Mouse (Mus musculus): Measurements from ENCODE around the gene Zfp46.

Gene Zfp46

DNA sequence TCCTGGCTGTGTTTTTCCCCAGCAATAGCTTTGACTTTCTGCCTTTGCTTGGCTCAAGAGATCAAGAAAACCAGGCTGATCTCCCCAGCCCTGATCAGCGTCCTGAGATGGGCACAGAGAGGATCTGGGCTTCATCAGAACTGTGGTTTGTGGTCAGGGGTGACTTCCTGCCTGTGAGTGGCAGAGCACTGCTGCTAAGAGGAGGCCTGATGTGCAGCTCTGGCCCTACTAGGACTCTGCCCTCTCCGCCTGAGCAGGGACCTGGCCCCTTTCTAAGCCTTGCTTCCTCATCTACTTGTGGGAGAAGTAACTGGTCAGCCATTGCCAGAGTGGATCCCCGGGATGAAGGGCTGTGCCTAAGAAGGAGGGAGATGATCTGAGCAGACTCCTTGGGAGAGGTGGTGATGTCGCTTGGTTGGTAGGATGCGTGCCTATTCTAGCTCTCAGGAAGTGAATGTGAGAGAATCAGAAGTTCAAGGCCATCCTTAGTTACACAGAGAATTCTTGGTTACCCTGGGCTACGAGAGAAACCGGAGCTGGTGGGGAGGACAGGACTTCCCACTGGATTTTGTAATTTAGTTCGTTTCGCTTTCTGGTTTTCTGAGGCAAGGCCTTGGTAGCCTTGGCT lies 17.7 kb upstream of the Zfp46 start:
- in situ Hi-C loops (cut with MboI, MseI): no loop called here

DNA sequence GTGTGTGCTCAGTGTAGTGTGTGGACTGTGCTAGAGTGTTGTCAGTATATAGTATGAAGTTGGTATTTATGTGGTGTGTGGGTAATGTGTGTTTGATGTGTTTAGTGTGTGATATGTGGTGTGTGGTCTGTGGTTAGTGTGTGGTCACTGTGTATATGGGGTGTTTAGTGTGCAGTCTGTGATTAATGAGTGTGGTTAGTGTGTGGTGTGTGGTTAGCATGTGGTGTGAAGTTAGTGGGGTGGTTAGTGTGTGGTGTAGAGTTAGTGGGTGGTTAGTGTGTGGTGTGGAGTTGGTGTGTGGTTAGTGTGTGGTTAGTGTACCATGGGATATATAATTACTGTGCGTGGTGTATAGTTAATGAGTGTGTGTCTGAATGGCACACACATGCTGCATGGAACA lies 15.6 kb upstream of the Zfp46 start:
- in situ Hi-C loops (cut with MboI, MseI): no loop called here

DNA sequence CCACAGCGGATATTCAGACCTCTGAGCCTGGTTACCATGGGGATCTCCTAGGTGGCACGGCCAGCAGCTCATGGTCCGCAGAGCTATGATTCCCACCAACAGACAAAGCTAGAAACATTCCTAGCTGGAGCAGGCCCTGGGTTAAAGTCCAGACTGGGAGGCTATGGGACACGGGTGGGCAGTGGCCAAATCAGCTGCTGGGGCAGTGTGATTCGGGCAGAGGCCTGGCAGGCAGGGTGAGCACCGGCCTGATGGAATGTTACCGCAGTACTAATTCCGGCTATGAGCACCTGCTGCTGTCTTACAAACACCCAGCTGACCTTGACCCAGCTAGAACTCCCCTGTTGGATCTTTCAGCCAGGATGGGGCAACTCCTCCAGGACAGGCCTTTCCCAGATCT lies 13.8 kb upstream of the Zfp46 start:
- in situ Hi-C loops (cut with MboI, MseI): no loop called here

DNA sequence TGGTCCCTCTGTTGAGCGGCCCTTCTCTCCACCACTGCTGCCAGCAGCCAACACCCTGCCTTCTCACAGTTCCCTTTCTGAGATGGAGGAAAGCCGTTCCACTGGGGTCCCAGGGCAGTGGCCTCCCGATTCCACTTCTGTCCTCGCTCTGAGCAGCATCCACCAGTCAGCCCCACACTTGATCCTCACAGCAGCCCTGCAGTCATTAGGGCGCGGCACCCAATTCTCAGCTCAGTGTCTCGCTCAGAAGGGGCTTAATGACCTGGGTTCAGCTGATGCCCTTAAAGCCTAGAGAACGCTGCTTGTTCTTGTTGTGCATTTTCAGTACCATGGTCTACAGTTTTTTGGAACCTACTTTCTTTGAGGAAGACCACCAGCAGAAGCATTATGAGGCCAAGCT lies 3.4 kb upstream of the Zfp46 start:
- in situ Hi-C loops (cut with MboI, MseI): no loop called here

DNA sequence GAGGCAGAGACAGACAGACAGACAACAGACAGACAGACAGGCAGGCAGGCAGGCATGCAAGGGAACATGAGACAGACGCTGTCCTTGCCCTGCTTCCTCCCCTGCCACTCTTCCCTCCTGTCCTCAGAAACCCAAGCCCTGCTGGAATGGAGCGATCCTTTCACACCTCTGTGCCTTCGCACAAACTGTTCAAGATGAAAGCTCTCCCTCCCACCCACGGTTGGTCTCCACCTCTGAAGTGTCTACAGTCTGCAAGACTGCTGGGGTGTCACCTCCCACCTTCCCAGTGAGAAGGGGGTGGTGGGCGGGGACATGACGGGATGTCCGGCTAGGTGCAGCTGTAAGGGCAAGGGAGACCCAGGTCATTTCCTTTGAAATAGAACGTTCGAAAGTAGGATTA lies 2.9 kb upstream of the Zfp46 start:
- in situ Hi-C loops (cut with MboI, MseI): no loop called here

DNA sequence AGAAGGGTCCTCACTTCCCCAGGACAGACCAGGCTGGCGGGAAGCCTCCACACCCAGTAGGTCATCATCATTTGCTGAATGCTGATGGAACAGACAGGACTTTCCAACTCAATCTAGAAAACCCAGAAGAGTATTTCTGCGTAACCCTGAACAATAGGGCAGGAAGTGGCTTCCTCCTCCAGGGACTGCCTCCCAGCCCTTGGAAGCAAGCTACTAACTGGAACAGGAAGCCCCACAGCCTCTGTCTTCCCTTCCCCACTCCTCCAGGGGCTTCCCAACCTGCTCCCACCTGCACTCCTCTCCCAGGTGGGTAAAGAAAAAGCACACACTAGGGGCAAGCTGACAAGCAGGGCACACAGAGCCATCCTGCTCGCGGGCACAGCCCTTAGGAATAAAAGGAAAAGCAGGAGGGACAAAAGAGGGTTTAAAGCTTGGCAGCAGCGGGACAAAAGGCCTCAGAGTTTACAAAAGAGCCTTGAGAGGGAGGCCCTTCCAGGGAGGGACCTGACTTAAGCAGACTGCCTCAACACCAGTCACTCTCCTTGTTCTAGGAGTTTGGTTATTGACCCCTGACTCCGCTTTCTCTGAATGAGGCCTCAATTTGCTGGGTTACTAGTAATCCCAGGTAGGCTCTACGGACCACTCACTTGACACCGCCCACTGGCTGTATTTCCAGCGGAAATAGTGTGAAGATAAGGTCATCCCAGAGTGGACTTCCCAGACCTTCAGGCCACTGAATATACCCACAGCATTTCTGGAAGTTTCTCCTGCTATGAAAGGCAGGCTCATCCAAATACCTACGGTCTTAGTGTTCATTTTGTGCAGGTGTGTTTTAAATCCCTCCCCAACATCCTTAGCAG lies 1.6 kb upstream of the Zfp46 start:
- in situ Hi-C loops (cut with MboI, MseI): no loop called here

DNA sequence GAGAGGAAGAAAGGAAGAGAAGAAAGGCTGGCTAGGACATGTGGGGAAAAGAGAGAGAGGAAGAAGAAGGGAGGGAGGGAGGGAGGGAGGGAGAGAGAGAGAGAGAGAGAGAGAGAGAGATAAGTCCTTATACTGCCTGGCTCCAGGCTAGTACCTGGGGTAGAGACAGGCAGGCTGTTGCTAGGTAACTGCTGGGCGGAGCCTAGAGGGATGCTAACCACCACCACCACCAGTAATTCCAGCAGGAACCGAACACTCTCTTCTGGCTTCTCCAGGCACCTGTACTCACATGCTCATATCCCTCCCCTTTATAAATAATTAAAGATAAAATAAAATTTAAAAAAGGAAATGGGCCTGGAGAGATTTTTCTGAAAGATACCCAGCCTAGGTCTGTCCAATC lies 700 bp upstream of the Zfp46 start:
- in situ Hi-C loops (cut with MboI, MseI): no loop called here

DNA sequence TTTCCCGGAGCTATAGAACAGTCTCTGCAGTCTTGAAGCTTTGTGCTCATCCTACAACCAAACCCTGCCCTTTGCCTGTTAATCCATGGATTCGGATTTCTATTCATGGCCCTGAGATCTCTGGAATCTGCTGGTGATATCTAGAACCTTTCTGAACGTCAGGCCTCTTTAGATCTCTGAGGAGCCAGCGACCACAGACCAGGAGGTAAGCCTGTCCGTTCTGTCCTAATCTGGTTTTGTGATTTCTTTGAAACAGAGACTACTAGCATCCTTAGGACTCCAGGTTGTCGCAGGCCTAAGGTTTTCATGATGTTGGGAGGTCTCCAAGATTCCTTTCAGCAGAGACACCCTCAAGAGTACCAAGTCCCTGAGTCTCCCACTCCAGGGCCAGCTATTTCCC lies 408 bp downstream of the Zfp46 start:
- in situ Hi-C loops (cut with MboI, MseI): no loop called here

DNA sequence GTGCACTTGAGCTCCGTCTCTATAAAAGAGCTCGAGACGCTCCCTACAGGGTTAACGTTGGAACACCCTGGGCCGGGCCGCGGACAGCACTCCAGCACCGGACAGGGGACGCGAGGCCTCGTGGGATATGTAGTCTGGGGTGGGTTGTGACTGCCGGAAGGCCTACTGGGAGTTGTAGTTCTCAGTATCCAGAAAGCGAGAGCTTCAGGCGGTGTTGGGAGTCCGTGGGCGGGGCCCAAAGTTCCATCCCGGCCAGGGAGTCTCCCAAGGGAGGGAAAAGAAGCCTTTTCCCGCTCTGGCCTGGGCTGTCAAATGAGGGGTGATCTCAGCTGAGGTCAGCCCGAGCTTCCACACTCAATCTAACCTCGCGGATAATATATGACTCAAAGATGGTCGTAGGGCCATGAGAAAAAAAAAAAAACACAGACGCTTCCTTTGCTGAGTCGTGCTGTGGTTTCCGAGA lies 896 bp downstream of the Zfp46 start:
- in situ Hi-C loops (cut with MboI, MseI): no loop called here

DNA sequence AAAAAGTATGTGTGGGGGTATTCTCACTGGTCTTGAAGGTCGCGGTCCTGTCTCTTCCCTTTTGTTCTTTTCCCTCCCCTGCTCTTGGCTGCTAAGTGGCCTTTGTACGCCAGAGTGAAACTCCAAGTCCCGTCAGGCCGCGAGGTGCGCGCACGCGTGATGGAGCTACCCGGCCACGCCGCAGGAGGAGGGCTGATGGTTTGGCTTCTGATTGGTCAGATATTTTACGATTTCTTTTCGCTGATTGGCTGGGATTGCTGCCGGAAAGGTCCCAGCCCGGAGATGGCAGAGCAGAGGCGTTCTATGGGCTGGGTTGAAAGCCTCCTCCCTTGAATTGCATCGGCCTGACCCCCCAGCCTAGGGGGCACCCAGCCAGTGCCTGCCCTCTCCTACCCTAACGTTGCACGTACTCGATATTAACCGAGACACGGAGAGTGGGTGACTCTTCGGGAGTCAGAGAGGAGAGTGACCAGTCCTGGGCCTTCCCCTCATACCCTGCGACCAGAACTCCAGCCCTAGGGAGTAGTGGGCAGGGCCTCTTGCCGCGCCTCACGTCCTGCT lies 1.4 kb downstream of the Zfp46 start:
- in situ Hi-C loops (cut with MboI, MseI): no loop called here

DNA sequence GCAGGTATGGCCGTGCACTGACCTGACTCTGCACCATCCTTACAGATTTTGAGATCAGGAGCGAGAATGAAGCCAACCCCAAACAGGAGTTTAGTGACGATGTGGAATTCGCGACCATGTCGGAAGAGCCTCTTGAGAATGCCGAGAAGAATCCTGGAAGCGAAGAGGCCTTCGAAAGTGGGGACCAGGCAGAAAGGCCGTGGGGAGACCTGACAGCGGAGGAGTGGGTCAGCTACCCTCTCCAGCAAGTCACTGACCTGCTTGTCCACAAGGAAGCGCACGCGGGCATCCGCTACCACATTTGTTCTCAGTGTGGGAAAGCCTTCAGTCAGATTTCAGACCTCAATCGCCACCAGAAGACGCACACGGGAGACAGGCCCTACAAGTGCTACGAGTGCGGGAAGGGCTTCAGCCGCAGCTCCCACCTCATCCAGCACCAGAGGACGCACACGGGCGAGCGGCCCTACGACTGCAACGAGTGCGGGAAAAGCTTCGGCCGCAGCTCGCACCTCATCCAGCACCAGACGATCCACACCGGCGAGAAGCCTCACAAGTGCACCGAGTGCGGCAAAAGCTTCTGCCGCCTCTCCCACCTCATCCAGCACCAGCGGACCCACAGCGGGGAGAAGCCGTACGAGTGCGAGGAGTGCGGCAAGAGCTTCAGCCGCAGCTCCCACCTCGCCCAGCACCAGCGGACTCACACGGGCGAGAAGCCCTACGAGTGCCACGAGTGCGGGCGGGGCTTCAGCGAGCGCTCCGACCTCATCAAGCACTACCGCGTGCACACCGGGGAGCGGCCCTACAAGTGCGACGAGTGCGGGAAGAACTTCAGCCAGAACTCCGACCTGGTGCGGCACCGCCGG lies 5.7 kb downstream of the Zfp46 start:
- in situ Hi-C loops (cut with MboI, MseI): no loop called here

DNA sequence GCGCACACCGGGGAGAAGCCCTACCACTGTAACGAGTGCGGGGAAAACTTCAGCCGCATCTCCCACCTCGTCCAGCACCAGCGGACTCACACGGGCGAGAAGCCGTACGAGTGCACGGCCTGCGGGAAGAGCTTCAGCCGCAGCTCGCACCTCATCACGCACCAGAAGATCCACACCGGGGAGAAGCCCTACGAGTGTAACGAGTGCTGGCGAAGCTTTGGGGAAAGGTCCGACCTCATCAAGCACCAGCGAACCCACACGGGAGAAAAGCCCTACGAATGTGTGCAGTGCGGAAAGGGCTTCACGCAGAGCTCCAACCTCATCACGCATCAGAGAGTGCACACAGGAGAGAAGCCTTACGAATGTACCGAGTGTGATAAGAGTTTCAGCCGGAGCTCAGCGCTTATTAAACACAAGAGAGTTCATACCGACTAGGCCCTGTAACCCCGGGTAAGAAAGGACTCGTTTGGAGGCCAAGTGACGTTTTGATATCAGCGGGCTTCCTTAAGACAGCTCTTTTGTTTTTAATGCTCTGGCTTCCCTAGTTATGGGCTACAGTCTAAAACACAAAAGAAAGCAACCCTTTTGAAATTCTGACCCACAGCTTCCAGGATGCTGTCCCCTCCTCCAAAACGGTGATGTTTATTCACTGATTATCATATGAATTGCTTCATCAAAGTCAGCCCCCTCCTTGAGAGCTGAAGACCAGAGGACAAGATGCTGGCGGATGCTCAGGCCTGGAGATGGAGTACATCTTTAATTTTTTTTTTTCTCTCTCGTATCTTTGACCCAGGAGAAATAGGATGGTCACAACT lies 6.5 kb downstream of the Zfp46 start:
- in situ Hi-C loops (cut with MboI, MseI): no loop called here

DNA sequence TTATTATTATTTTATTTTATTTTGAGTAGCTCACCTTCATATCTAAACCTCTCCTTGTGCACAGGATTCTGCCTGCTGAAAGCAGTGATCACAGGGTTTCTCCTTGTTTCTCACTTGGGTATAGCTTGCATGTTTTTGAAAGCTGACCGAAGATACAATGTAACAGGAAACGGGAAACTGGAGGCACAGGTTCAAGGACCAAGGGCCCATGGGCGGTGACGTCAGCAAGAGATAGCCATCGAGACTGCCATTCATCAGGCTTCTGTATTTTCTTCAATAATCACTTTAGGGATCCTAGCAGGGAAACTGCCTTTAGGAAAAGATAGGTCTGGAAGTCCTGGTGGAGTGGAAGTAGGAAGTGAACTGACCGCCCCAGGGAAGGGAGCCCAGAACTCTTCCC lies 7.2 kb downstream of the Zfp46 start:
- in situ Hi-C loops (cut with MboI, MseI): no loop called here

DNA sequence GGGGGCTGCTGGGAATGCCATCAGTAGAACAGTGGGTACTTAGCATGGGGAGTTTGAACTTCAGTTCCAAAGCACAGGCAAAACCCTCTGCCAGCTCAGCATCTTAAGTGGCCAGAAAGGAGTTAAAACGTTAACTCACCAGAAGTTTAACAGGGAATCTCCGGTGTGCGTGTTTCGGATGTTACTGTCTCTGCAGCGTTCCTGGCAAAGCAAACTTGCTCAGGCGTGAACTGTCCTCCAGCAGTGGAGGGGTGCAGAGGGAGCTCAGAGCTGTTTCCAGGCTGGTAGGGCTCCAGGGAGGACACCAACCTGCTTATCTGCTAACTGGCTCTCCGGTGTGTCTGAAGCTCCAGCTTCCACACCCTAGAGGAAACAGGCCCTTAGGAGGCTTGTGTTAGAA lies 11.5 kb downstream of the Zfp46 start:
- in situ Hi-C loops (cut with MboI, MseI): no loop called here

DNA sequence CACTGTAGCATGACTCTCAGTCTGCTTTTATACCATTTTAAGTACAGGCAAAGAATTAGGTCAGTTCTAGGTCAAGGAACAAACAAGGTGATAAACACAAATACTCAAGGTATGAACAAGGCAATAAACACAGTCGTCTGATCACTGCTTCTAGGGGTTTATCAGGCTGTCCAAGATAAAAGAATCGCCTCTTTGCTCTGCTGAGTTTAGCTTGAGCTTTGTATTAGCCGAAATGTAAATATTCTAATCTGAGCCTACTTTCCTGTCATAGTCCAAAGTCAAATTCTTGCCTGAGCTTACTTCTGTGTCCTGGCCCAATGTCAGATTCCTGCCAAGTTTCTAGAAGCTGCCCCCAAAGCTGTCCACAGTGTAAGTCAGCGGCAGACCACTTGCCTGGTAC lies 18.0 kb downstream of the Zfp46 start:
- in situ Hi-C loops (cut with MboI, MseI): no loop called here

DNA sequence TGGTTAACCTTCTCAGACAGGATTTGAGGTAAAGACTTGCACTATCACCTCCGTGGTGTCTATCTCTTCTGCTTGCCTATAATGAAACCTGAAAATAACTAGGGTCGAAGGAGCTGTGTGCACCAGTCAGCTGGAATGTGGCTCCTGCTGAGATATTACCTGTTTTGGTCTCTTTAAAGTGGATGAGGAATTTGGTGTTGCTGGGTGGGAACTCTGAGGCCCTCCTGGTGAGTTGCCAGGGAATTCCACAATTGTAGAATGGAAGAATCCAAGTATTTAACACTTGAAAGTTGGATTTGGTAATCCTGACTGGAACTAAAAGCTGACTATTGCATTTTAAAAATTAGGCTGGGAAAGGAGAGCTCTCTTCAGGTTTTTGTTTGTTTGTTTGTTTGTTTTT lies 19.7 kb downstream of the Zfp46 start:
- in situ Hi-C loops (cut with MboI, MseI): no loop called here

DNA sequence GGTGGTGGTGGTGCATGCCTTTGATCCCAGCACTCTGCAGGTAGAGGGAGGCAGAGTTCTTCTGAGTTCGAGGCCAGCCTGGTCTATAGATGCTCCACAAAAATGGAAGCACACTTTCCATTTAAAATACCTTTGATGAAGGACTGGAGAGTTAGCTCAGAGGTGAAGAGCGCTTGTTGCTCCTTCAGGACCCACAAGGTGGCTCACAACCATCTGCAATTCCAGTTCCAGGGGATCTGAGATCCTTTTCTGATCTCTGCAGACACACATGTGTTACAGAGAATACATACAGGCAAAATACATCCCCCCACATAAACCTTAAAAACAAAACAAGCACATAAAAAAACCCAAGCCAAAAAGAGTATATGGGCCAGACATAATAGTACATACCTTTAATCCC lies 23.9 kb downstream of the Zfp46 start:
- in situ Hi-C loops (cut with MboI, MseI): no loop called here

DNA sequence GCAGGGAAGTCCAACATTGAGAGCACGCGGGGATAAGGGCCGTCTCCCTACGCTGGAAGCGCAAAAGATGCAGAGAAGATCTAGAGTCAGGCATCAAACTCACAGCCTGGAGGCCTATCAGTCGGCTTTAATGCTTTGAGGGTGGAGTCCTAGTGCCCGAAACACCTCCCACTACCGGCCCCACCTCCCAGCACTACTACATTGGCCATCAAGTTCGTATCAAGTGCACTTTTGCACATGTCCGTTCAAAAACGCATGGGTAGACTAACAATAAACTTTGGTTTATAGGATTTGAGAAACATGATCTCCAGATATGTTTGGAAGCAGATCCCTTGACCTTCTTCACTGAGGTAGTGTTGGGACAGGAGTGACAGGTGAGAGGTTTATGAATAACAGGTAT lies 25.3 kb downstream of the Zfp46 start:
- in situ Hi-C loops (cut with MboI, MseI): no loop called here

DNA sequence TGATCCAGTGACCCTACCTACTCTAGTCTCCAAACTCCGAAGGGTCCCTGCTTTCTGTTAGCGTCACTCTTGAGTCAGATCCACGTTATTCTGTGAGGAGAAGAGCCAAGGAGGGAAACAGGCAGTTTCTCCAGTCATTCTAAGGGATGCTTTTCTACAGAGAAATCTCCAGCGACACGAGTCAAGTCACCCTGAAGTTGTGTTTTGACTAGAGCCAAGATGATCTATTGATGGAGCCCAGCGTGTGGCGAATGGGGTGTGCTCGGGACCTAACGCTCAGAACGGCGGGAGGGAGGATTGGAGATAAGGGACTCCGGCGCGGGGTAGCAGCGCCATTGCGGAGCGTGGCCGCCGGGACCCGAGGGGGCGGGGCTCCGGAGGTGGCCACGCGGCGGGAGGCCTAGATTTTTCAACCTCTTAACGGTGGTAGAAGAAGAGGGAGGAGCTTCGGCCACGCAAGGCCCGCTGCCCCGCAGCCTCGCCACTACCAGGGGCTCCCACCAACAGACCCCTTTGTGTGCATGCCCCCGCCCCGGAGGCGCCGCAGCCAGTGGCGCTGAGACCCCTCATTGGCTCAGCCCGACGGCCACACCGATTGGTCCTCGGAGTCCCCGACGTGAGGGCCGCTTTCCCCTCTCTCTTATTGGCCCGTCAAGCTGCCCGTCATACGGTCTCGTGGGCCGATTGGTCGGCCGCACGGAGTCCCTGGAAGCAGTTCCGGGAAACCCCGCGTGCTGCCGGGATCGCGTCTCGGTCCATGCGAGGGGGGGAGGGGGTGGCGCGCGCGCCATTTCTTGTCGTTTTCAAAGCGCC lies 26.0 kb downstream of the Zfp46 start, which contains the start of gene Hnrnpr:
TSS of gene Hnrnpr (plus strand) at position 714 of the 813 bp plus-strand sequence.
- in situ Hi-C loops (cut with MboI, MseI): no loop called here
